Mouse (Mus musculus) thymus, adult 2 months (tissue): ENCODE results near the gene Tfb2m. TPM values are rescaled to one million over a fixed set of nuclear protein-coding genes. Genes with fewer than 3 reads are reported as not detected.
"Not testable (repeated sequence)": the region's sequence is repeated elsewhere in the genome, so short reads cannot be mapped to it uniquely, and the experiment has no call there.

Experiments used
- DNase-seq: peaks from one replicate; pipeline ENCODE4 v3.0.0; 2021
- H3K27ac ChIP-seq: fragments of 200-500 bp; 2 replicates; pipeline ENCODE4 v1.5.1; 2012; ENCODE audit warnings: low read length, control low read depth; ENCODE audit not compliant: control insufficient read depth, insufficient read depth
- H3K27me3 ChIP-seq: fragments of 200-500 bp; 2 replicates; pipeline ENCODE4 v1.6.1; 2012; ENCODE audit warnings: mild to moderate bottlenecking, low read length, moderate library complexity, mixed read lengths; ENCODE audit not compliant: control insufficient read depth, insufficient read depth
- H3K36me3 ChIP-seq: fragments of 200-500 bp; 2 replicates; pipeline ENCODE4 v1.6.1; 2012; ENCODE audit warnings: mild to moderate bottlenecking, low read length, moderate library complexity; ENCODE audit not compliant: control insufficient read depth, insufficient read depth
- H3K4me1 ChIP-seq: fragments of 200-500 bp; replicated peaks from 2 replicates; pipeline ENCODE4 v1.6.1; 2012; ENCODE audit warnings: low read length; ENCODE audit not compliant: control insufficient read depth, insufficient read depth
- H3K4me3 ChIP-seq: fragments of 200-500 bp; 2 replicates; pipeline ENCODE4 v1.5.1; 2012; ENCODE audit warnings: mild to moderate bottlenecking, low read length, control low read depth, moderate library complexity; ENCODE audit not compliant: control insufficient read depth, insufficient read depth
- CTCF ChIP-seq: fragments of 200-500 bp; IDR thresholded peaks from 2 replicates; pipeline ENCODE4 v1.5.1; 2012; ENCODE audit warnings: mild to moderate bottlenecking, control low read depth, low read length, moderate library complexity, borderline replicate concordance; ENCODE audit not compliant: control insufficient read depth, poor library complexity, insufficient read depth; ENCODE audit errors: extremely low read depth
- POLR2A ChIP-seq: fragments of 200-500 bp; IDR thresholded peaks from 2 replicates; pipeline ENCODE4 v1.6.1; 2012; ENCODE audit warnings: mild to moderate bottlenecking, low read length, control low read depth, moderate library complexity; ENCODE audit not compliant: control insufficient read depth, poor library complexity, insufficient read depth; ENCODE audit errors: extremely low read depth
- WGBS: fragments of 180-500 bp; shearing (Covaris S2); methylation state at CpG from one replicate; pipeline ENCODE4 v1.1.7; 2018; 5-methylcytosine and 5-hydroxymethylcytosine counted together
- polyA plus RNA-seq: library from polyadenylated mRNA; depleted of rRNA; stranded (reverse); fragments of >200 nt; gene quantifications from 2 replicates; pipeline ENCODE4 v1.2.3, GENCODE M21; 2012; rRNA removed

Tfb2m gene
- polyA plus RNA-seq, result 10.8 and 10.9 TPM in 2 replicates

DNA sequence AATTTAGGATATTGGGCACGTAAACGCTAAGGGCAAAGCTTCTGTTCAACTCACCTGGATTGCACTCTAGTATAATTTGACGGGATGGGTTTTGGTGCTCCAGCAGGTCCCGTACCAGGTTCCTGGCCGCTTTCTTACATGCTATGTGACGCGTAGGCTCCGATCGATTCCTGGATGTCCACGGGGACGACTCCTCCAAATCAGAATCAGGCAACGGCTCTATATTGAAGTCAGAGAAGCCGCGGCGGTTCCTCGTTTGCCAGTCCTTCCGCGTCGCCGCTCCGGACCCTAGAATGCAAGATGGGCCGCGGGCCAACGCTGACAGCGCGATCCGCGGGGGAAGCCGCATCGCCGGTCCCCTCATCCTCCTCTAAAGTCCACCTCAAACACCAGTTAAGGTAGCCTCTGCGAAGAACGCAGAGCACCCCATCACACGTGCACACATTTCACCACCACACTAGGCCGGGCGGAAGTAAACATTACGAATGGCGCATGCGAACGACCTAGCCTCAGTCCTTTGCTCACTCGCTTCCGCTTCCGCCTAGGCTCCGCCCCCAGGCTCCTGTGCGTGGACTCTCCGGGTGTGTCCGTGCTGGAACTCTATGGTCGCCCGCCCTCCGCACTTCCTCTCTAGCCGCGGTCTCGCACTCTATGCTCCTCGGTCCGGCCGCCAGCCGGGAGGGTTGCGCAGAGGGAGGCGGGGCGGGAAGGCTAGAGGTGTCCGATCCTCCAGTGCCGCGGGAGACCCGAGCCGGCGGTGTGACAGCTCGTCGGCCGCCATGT is at the start of gene Tfb2m, which contains the start of gene Cnst:
Gene Tfb2m (minus strand): TSS at position 500 of the 783 bp plus-strand sequence.
Gene Cnst (plus strand): TSS at position 603 of the 783 bp plus-strand sequence.
- peak within 1 kb of the TSS; percentile 82 for H3K27ac ChIP-seq
- H3K27me3 ChIP-seq, H3K36me3 ChIP-seq: not testable (repeated sequence)
- peaks cover 10% of the 10 kb centered on the region for H3K4me1 ChIP-seq
- WGBS, result under 1% methylated on average over 69 of the region's 69 CpGs
- peak; percentile 38; the same call in 1 of the 2 replicates for TF ChIP-seq CTCF
- H3K4me3 ChIP-seq, result peak within 1 kb of the TSS; percentile 94
- peak; percentile 98 for DNase-seq

DNA sequence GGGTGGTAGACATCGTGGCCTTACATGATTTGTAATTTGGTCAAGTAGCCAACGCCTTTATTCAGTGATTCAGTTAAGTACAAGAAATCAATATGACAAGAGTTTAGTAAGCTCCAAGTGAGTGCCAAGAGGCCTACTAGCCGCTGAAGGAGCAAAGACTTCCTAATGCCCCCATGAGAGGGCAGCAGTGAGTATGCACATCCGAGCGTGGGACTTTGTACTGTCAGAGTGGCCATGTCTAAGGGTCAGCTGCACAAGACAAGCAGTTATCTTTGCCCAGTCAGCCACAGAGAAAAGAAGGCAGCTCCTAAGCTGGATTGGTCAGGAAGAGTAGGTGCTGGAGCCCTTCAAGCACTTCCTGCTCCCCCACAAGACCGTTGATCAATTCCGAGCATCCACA is 46.9 kb upstream of the Tfb2m start:
- 96% methylated on average over 7 of the region's 7 CpGs for WGBS
- Histone ChIP-seq H3K4me3 (no peak overlapping the region), H3K27ac (no peak overlapping the region), H3K4me1 (peaks cover 7% of the 10 kb centered on the region), H3K36me3 (0 out of 2 replicates have a peak, but pooled peaks cover 5% of the 10 kb centered on the region), H3K27me3 (no peaks in the 10 kb centered on the region)
- peak; percentile 24 for DNase-seq
- TF ChIP-seq CTCF (no peak), POLR2A (no peak)

DNA sequence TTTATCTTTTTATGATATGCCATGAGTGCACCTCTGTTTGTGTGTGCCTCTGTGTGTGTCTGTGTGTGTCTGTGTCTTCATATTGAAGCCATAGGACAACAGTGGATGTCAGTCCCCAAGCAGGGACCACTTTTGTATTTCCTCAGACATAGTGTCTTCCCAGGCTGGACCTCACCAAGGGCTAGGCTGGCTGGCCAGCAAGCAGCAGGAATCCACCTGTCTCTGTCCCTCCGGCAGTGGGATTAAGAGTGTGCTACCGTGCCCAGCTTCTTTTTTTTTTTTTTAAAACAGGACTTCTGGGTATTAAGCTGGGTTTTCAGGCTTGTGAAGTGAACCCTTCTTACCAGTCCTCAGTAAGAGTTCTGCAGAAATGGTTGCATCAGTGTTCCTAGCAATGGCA is 46.1 kb upstream of the Tfb2m start:
- Histone ChIP-seq H3K27ac (no peak overlapping the region), H3K4me1 (peaks cover 13% of the 10 kb centered on the region), H3K36me3 (0 out of 2 replicates have a peak, but pooled peaks cover 5% of the 10 kb centered on the region), H3K4me3 (no peak overlapping the region), H3K27me3 (no peaks in the 10 kb centered on the region)
- no peak for DNase-seq
- TF ChIP-seq POLR2A, result no peak
- no peak for TF ChIP-seq CTCF
- 98% methylated on average over 2 of the region's 2 CpGs for WGBS

DNA sequence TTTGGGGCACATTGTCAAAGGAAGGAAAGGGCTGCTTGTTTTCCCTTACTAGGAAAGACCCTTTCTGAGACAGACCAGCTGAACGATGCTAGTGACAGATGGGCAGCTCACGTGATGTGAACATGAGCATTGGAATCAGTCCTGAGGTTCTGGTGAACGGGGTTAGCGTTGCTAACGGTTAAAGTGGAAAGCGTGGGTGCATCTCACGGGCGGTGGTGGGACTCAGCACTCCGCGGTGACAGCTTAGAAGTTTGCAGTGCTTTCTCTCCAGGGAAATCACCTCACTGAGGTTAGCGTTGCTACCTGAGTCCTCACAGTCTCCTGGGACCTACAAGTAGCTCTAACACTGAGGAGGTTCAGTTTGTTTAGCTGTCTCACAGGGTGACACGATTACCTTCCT is 45.6 kb upstream of the Tfb2m start:
- Histone ChIP-seq H3K36me3 (0 out of 2 replicates have a peak, but pooled peaks cover 5% of the 10 kb centered on the region), H3K4me1 (peaks cover 14% of the 10 kb centered on the region)
- WGBS, result 90% methylated on average over 12 of the region's 12 CpGs

DNA sequence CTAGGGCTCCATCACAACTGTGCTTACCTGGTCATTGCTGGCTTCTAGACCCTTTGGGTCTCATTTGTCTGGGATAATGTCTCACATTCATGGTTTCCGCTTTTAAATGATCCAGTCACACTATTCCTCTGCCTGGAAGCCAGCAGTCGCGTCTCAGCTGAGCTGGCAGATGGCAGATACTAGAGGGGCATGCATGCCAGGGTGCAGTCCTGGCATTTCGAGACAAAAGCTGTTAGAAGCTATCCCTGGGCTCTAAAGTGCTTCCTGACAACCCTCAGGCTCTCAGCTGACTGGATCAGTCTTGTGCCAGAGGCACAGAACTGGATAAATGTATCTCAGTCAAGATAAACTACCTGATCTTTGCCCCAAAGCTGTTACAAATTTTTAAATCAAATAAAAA is 42.2 kb upstream of the Tfb2m start:
- WGBS, result 84% methylated on average over 4 of the region's 4 CpGs
- no peak for TF ChIP-seq CTCF
- no peak for TF ChIP-seq POLR2A
- no peak for DNase-seq
- Histone ChIP-seq H3K27me3 (no peaks in the 10 kb centered on the region), H3K27ac (peak overlapping the region; percentile 99), H3K4me3 (no peak overlapping the region), H3K4me1 (peaks cover 30% of the 10 kb centered on the region), H3K36me3 (0 out of 2 replicates have a peak, but pooled peaks cover 4% of the 10 kb centered on the region)

More for the DNA sequence above, 45.6 kb upstream of the Tfb2m start:
- DNase-seq, result no peak
- no peak for TF ChIP-seq CTCF
- TF ChIP-seq POLR2A, result no peak
- H3K4me3 ChIP-seq, result no peak overlapping the region
- H3K27ac ChIP-seq, result no peak overlapping the region
- H3K27me3 ChIP-seq, result no peaks in the 10 kb centered on the region

DNA sequence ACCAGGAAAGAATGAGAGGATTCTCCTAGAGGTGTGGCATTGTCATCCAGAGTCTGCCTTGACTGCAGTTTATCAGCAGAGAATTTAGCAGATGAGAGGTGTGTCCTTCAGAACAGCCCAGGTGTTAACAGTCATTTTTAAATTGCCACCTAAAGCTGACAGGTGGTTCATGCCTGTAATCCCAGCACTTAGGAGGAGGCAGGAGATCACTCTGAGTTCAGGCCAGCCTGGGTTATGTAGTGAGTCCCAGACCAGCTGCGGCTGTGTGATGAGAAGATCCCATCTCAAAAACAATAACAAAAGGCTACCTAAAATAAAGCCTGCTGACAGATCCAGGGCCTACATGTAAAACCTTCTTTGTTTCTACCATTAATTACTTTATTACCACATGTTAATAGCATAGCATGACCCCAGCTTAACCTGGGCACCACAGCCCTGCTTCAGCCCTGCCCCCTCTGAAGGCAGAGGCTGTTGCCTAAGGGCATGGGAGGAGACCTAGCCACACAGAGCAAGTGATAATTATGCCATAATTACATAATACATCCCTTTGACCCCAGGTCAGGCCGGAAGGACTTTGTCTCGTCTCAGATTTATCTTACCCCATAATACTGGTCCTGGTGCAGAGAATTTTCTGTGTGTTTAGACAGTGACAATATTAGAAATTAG is 40.5 kb upstream of the Tfb2m start:
- peaks cover 30% of the 10 kb centered on the region for H3K4me1 ChIP-seq
- H3K27ac ChIP-seq, result peak overlapping the region; percentile 49
- H3K36me3 ChIP-seq, result no peaks in the 10 kb centered on the region; the same call in 1 of the 2 replicates
- DNase-seq, result no peak
- 94% methylated on average over 3 of the region's 3 CpGs for WGBS
- H3K27me3 ChIP-seq, result no peaks in the 10 kb centered on the region
- H3K4me3 ChIP-seq, result no peak overlapping the region
- no peak for TF ChIP-seq POLR2A
- no peak for TF ChIP-seq CTCF
